Mouse (Mus musculus): ENCODE measurements around the gene Prr3.

- TF ChIP-seq MXI1 (IDR thresholded peaks at IDR 0.05; ENCODE audit: low read depth, low read length) (no peak), EP300 (IDR thresholded peaks at IDR 0.05; ENCODE audit: low read length) (no peak), CTCF (conservative IDR thresholded peaks at IDR 0.05 in 1 of 2, IDR thresholded peaks at IDR 0.05 in 1 of 2; ENCODE audit: low read depth in 2 of 2, low read length in 2 of 2) (no peak), TBP (conservative IDR thresholded peaks at IDR 0.05; ENCODE audit: low read depth, low read length) (no peak), E2F4 (IDR thresholded peaks at IDR 0.05; ENCODE audit: insufficient replicate concordance, low read depth, low read length) (no peak), POLR2A (IDR thresholded peaks at IDR 0.05; ENCODE audit: low read depth, low read length) (no peak), CHD1 (IDR thresholded peaks at IDR 0.05; ENCODE audit: low read depth, low read length) (no peak), ETS1 (conservative IDR thresholded peaks at IDR 0.05; ENCODE audit: low read depth, low read length) (no peak), NELFE (IDR thresholded peaks at IDR 0.05; ENCODE audit: low read depth, low read length) (no peak), ZC3H11A (IDR thresholded peaks at IDR 0.05; ENCODE audit: low read depth, low read length) (no peak), MYC (IDR thresholded peaks at IDR 0.05; ENCODE audit: low read depth, low read length) (no peak)
Measured at GRCm38 (mm10) chr17:35939941-35940340, 40.1 kb downstream of the Prr3 start.

All from CH12.LX (cell line).